Mouse (Mus musculus) embryonic stem cell, embryonic (primary cell): ENCODE data around the gene Pramel1.

Experiments used
- CTCF ChIA-PET, 4 experiments: fragments of 300-600 bp in 2 of 4; fragments of 350-600 bp in 2 of 4; sonication (Branson Sonifier 250); formaldehyde crosslinking; loops; one replicate each; lab custom pipeline; 2022; ENCODE audit warnings: inconsistent platforms in 2 of 4; lab: Charles Lee
- POLR2A ChIA-PET, 4 experiments: fragments of 300-600 bp in 2 of 4; fragments of 350-600 bp in 2 of 4; sonication (Branson Sonifier 250); formaldehyde crosslinking; loops; one replicate each; lab custom pipeline; 2022; ENCODE audit warnings: antibody characterized with exemption in 4 of 4, inconsistent platforms in 1 of 4; lab: Charles Lee

Gene Pramel1

GRCm38 (mm10) chr4:143394181-143394580, at the start of gene Pramel1:
Gene Pramel1, plus strand, starts transcription at chr4:143394428.
- CTCF ChIA-PET, result interaction anchor here in 1 of 4 experiments (1.0 kb wide), 1 partner anchor 14 kb away, joined by 3 read pairs; no protein-coding TSS in a partner anchor
- POLR2A ChIA-PET, result interaction anchor here in 3 of 4 experiments (0.6 to 0.7 kb wide), 4 partner anchors 17 to 1502 kb away, joined by 3 to 6 read pairs (median 3); no protein-coding TSS in a partner anchor

DNA sequence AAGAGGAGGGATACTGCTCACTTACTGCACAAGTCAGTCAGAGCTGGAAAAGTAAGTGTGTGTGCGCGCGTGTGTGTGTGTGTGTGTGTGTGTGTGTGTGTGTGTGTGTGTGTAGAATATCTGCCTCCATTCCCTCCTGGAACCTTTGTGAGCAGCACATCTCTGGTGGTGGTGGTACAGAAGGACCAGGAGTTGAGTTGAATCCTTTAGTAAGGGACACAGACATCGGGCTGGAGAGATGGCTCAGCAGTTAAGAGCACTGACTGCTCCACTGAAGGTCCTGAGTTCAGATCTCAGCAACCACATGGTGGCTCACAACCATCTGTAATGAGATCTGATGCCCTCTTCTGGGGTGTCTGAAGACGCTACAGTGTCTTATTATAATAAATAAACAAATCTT, 48.7 kb upstream of the Pramel1 start:
- CTCF ChIA-PET, result interaction anchor here in 1 of 4 experiments (0.6 kb wide), 1 partner anchor 17 kb away, joined by 4 read pairs; no protein-coding TSS in a partner anchor
- POLR2A ChIA-PET, result interaction anchor here in 1 of 4 experiments (0.7 kb wide), 1 partner anchor 1738 kb away, joined by 5 read pairs; no protein-coding TSS in a partner anchor

GRCm38 (mm10) chr4:143348678-143349077, 45.5 kb upstream of the Pramel1 start:
- CTCF ChIA-PET, result interaction anchor here in 2 of 4 experiments (0.7 to 1.7 kb wide), 6 partner anchors 11 to 33 kb away, joined by 3 to 8 read pairs (median 4); no protein-coding TSS in a partner anchor
- POLR2A ChIA-PET, result interaction anchor here in 3 of 4 experiments (0.6 to 2.3 kb wide), 16 partner anchors 10 to 187 kb away, joined by 3 to 7 read pairs (median 3); partner anchors contain the start of gene Pramef8 (in 1 of the 3)

DNA sequence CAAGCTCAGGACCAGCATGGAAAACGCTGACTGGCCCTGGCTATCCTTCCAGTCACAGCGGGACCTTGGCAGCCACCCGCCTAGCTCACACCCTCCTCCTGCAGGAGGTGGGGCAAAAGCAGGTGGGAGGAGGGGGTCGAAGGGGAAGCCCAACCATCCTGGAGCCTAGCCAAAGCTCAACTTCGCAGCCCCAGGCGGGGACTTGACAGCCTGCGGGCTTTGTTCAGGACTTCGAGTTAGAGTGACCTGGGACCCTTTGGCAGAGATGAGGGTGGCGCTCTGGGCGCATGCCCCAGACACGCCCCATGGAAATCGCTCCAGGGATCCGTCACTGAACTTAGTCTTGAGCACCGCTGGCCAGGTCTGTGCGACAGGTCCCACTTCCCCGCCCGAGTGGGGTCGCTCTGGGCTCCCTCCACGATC, 44.7 kb upstream of the Pramel1 start, which contains the start of gene Lrrc38:
Gene Lrrc38, plus strand, starts transcription at position 274 of the 423 bp plus-strand sequence.
- POLR2A ChIA-PET, result interaction anchor here (0.6 to 2.3 kb wide), 17 partner anchors 9 to 643 kb away, joined by 3 to 7 read pairs (median 3); partner anchors contain the start of gene Pramef8 (in 1 of the 4)
- CTCF ChIA-PET, result interaction anchor here (0.6 to 1.7 kb wide), 8 partner anchors 10 to 1342 kb away, joined by 3 to 8 read pairs (median 4); no protein-coding TSS in a partner anchor

GRCm38 (mm10) chr4:143350047-143351015, 43.9 kb upstream of the Pramel1 start:
- CTCF ChIA-PET, result interaction anchor here (0.7 to 1.7 kb wide), 8 partner anchors 9 to 39 kb away, joined by 3 to 8 read pairs (median 4); no protein-coding TSS in a partner anchor
- POLR2A ChIA-PET, result interaction anchor here in 2 of 4 experiments (1.0 to 2.3 kb wide), 12 partner anchors 8 to 138 kb away, joined by 3 to 9 read pairs (median 5); partner anchors contain the start of genes Pramef8 (in 1 of the 2) and Prdm2 (in 1 of the 2)

DNA sequence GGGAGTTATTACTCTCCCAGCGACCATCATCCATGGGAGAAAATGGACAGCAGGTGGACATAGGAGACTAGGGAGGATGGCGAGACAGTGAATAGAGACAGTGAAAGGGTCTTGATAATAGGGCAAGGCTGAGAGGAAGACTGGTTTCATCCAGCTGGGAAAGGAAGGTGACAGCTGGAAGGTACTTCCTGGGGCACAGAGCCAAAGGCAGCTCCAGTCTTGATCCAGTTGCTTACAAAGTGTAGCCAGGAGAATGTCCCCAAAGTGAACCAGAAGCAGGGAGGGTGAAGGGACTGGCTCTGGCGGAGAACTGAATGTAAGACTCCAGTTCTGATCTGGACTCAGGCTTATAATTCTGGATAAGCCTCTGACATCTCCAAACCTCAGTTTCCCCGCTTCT, 41.9 kb upstream of the Pramel1 start:
- POLR2A ChIA-PET, result interaction anchor here in 2 of 4 experiments (1.3 to 2.2 kb wide), 3 partner anchors 10 to 15 kb away, joined by 3 to 9 read pairs (median 9); no protein-coding TSS in a partner anchor

GRCm38 (mm10) chr4:143361520-143361919, 32.7 kb upstream of the Pramel1 start:
- CTCF ChIA-PET, result interaction anchor here in 1 of 4 experiments (0.5 kb wide), 1 partner anchor 1531 kb away, joined by 3 read pairs; the partner anchor contains the start of gene Dhrs3
- POLR2A ChIA-PET, result no interaction called here

More for the DNA sequence above, 41.9 kb upstream of the Pramel1 start:
- CTCF ChIA-PET, result no interaction called here

DNA sequence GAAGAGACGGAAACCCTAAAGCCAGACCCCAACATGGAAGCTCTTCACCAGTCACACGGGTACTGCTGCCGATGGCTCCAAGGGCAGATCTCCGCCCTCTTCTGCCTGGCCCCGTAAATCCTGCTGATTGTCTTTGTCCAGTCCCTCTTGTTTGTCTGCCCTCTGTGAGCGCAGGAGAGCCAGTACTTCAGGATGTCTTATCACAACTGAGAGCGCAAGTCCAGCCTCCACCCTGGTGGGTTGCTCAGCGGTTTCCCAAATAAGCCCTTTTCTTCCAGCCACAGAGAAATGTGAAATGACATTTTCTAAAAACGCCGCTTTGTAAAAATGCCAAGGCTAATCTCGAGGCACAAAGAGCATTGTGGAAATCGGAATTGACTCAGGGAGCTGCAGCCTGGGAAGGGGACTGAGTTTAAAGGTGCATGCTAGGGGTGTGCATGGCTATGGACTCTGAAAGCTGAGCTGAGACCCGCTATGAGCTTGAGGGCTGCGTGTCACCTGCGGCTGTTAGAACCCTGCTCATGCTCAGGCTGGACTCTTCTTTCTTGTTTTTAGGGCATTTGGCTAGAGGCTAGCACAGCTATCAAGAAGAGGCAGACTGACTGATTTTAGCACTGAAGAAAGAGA, 27.7 kb upstream of the Pramel1 start:
- POLR2A ChIA-PET, result interaction anchor here in 1 of 4 experiments (0.6 kb wide), 1 partner anchor 78 kb away, joined by 3 read pairs; no protein-coding TSS in a partner anchor
- CTCF ChIA-PET, result no interaction called here

DNA sequence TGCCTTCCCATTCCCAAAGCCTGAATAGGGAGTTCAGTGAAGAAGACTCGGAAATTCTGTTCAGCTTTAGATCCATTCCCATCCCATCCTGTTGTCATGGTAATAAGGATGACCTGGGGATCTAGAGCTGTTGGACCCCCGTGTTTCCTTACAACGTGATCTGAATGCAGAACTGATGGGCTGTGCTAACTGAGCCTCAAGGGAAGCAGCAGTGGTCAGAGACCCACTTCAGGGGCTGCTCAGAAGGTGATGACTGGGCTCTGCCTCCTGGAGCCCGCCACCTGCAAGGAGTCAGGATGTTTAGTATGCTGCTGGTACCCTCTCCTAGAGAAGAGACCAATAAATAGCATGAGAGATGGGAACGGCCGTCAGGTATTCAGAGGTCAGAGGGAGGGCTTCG, 14.7 kb upstream of the Pramel1 start:
- ChIA-PET CTCF (interaction anchor here in 3 of 4 experiments (0.6 to 3.1 kb wide), 17 partner anchors 10 to 352 kb away, joined by 3 to 18 read pairs (median 5); no protein-coding TSS in a partner anchor), POLR2A (interaction anchor here in 2 of 4 experiments (0.8 to 2.1 kb wide), 5 partner anchors 20 to 68 kb away, joined by 3 to 7 read pairs (median 6); no protein-coding TSS in a partner anchor)

DNA sequence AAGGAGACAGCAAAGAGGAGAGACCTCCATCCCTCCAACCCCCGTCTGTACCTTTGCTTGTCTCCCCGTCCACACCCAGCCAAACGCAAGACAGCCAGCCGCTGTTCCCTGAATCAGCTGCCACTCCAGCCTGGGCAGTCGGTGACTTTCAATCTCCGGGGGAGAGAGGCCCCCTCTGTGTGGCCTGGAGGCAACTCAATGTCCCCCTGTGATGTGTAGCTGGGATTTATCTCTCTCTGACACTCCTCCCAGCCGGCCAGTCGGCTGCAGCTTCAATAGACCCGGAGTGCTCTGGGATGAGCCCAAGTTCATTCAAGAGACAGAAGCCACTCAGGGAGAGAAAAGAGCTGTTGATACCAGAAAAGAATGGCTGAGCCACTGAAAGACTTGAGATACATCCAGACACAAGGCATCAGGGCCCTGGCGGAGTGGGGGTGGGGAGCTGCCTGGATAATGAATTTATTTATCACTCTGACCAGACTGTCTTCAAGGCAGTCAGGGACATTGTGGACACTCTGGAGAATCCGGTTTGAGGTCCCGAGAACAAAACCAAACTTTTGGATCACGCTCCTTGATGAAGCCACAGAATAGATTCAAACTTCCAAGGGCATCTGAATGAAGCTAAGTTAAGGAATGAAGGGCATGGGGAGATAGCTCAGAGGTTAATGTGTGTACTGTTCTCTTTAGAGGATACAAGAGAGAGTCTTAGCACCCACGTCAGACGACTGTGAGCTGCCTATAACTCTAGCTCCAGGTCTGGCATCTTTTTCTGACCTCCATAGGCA, 14.1 kb upstream of the Pramel1 start:
- ChIA-PET POLR2A (interaction anchor here in 3 of 4 experiments (0.6 to 2.1 kb wide), 10 partner anchors 20 to 564 kb away, joined by 3 to 19 read pairs (median 4); no protein-coding TSS in a partner anchor), CTCF (interaction anchor here (0.5 to 3.1 kb wide), 54 partner anchors 8 to 1993 kb away, joined by 3 to 18 read pairs (median 5); partner anchors contain the start of genes Lrrc38 (in 1 of the 4) and Pramel1 (in 1 of the 4))

- ChIA-PET CTCF (interaction anchor here (0.6 to 3.1 kb wide), 56 partner anchors 8 to 1993 kb away, joined by 3 to 18 read pairs (median 5); partner anchors contain the start of genes Lrrc38 (in 1 of the 4) and Pramel1 (in 1 of the 4)), POLR2A (interaction anchor here in 3 of 4 experiments (0.6 to 2.1 kb wide), 9 partner anchors 52 to 564 kb away, joined by 3 to 19 read pairs (median 4); no protein-coding TSS in a partner anchor)
These were observed 13.6 kb upstream of the Pramel1 start for GRCm38 (mm10) chr4:143380716-143381004.

DNA sequence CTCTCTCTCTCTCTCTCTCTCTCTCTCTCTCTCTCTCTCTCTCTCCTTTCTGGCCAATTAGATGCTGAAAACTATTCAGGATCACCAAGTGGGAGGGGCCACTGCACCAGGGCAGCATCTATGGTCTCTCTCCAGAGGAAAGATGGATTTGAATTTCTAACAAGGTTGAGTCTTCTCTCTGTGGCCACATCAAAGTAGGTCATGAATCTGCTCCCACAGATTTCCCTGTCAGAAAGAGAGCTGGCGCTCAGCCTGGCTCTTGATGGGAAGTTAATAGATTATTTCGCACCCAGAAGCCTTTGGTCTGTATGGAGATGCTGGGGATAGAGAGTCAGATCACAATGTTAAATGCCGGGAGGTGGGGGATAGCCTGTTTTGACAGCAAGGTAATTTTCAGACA, 12.1 kb upstream of the Pramel1 start:
- ChIA-PET CTCF (interaction anchor here in 2 of 4 experiments (0.7 to 3.1 kb wide), 2 partner anchors 58 to 102 kb away, joined by 6 to 16 read pairs; no protein-coding TSS in a partner anchor), POLR2A (no interaction called here)

DNA sequence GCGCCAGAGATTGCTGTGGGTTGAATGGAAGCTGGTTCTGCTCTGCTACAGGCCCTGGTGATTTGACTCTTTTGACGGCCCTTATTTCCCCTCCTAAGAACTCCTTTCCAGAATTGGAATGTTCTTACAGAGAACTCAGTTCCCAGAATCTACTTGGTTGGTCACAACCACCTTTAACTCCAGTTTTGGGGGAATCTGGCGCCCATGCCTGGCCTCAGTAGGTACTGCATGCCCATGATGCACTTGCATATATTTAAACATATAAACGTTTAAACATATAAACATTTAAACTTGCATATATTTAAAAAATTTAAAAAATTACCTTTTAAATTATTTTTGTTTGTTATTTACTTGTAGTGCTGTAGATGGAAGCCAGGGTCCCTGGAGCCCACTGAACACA, 10.6 kb upstream of the Pramel1 start:
- CTCF ChIA-PET, result interaction anchor here in 2 of 4 experiments (0.6 to 1.2 kb wide), 3 partner anchors 14 to 121 kb away, joined by 3 to 8 read pairs (median 3); no protein-coding TSS in a partner anchor
- POLR2A ChIA-PET, result interaction anchor here in 1 of 4 experiments (0.8 kb wide), 1 partner anchor 56 kb away, joined by 3 read pairs; no protein-coding TSS in a partner anchor

DNA sequence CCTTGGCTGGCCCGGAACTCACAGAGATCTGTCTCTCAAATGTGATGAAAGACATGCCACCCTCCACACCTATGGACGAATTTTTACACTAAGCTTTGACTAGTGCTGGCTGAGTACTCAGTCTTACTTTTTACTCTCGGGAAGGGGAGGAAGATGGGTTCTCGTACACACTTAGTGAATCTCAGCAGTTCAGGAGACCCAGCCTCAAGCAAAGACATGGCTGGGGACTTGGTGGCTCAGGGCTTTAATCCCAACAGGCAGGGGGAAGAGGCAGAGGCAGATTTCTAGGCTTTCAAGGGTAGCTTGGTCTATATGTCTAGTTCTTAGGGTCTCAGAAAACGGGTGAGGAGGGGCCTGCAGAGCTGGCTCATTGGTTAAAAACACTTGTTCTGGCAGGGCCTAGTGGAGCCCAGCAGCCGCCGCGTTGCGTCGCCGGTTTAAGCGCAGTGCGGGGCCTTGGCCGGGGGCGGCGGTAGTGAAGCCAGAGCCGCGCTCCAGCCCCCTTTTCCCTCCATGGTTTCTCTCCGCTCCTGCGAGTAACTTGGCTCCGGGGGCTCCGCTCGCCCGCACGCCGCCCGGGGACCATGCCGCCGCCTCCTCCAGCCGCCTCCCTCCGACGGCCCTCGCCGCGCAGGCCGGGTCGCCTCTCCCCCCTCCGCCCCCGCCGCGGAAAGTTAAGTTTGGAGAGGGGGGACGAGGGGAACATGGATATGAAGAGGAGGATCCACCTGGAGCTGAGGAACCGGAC, 5.1 kb upstream of the Pramel1 start:
- ChIA-PET CTCF (interaction anchor here in 2 of 4 experiments (1.0 to 1.2 kb wide), 2 partner anchors 9 kb away, joined by 4 read pairs; no protein-coding TSS in a partner anchor), POLR2A (interaction anchor here in 1 of 4 experiments (1.1 to 1.4 kb wide), 2 partner anchors 14 to 88 kb away, joined by 3 read pairs; no protein-coding TSS in a partner anchor)

DNA sequence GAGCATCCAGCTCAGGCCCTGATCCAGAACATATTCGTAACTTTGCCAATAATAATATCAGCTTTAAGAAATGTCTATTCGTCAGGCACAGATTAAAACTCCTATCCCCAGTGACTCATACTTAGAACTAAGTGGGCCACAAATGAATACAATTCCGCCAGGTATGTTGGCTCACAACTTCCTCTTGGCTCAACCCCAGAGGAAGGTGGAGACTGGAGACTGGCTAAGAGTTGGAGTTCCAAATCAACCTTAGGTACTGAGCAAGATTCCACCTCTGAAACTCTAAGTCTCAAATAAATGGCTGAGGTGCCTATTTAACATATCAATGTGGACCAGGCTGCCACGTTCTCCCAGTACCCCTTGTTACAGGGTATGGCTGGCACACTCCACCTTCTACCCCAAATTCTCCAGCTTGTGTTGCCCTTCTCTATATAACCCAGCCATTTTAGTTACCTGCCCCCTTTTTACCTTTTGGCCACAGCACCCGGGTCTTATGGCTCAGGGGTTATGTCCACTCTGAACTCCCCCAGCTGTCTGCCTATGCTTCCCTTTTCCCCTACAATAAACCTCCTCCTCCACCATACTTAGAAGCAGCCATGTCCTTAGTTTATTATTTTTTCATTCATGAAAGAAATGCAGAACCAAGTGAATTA, 17.5 kb downstream of the Pramel1 start:
- POLR2A ChIA-PET, result interaction anchor here in 3 of 4 experiments (0.5 to 1.4 kb wide), 12 partner anchors 10 to 422 kb away, joined by 3 to 5 read pairs (median 3); partner anchors contain the start of genes Lrrc38 (in 1 of the 3) and Pramel1 (in 1 of the 3)
- CTCF ChIA-PET, result interaction anchor here in 1 of 4 experiments (1.4 kb wide), 1 partner anchor 384 kb away, joined by 4 read pairs; no protein-coding TSS in a partner anchor
